Mouse (Mus musculus): ENCODE data around the gene Bicd2.

DNA sequence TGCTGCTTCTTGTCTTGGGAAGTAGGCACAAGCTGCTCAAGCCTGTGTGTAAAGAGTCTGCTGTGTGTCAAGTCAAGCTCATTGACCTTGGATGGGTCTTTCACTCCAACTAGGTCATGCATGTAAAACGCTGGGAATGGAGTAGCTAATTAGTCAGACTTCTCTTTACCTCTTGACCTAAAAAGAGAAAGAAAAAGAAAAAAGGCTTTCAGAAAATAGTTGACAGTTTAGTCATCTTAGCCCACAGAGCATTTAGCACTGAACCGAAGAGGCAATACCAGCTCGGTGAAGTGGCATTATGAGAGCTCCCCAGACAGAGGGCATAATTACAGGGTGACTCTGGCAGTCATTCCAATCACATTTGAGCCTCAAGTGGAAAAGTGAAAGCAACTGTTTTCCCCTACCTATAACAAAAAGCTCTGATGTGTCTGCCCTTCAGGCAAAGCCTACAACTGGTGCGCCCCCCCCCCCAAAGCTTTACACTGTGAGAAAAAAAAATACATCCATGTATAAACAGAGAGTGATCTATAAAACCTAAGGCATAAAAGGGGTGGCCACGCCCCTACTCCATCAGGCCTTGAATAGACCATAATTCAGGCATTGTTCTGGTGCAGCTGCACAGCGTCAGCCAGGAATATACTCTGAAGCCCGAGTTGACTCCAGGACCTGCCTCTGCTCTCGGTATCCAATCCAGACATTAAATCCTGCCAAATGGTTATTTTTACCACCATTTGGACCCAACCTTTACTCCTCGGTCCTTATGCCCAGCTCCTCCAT lies 24.8 kb upstream of the Bicd2 start:
- TF ChIP-seq CTCF (IDR thresholded peaks at IDR 0.05; ENCODE audit: borderline replicate concordance, extremely low read depth, insufficient read depth, insufficient read length) (no peak), POLR2A (IDR thresholded peaks at IDR 0.05; ENCODE audit: borderline replicate concordance, extremely low read depth, insufficient read depth, insufficient read length, poor library complexity, severe bottlenecking) (no peak)

Measured in brain, embryonic 14.5 days (tissue).